Mouse (Mus musculus): ENCODE measurements around the gene Gimap9.

- TF ChIP-seq CTCF (IDR thresholded peaks at IDR 0.05; ENCODE audit: borderline replicate concordance, control insufficient read depth, extremely low read depth, insufficient read depth, low read length, poor library complexity) (no peak), POLR2A (IDR thresholded peaks at IDR 0.05; ENCODE audit: control insufficient read depth, extremely low read depth, insufficient read depth, low read length, poor library complexity) (no peak)
These were observed 11.1 kb downstream of the Gimap9 start for GRCm38 (mm10) chr6:48687077-48687476.

Data from thymus, adult 2 months (tissue).